Mouse (Mus musculus) urinary bladder, postnatal 10 days (tissue): ENCODE measurements around the gene Hnf1b.

Experiments
- DNase-seq: peaks from one replicate; pipeline ENCODE4 v3.0.0; 2022; ENCODE audit warnings: low spot score

The Hnf1b gene

DNA sequence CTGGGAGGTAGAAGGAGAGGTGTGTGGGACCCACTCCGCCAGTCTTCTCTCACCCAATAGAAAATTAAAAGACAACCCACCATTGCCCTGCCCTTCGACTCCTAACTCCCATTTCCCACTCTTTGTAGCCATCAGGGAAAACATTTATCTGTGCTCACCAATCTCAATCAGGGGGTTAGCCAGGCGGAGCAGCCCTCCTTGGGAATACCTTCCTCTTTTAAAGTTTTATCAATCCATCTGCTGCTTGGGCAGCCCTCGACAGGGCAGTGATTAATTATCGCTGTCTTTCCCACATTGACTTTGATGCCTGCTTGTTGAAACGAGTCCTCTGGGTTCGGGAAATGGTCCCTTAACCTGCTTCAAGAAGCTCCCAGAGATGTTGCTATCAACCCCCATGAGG, 47.7 kb downstream of the Hnf1b start:
- DNase-seq: no peak

DNA sequence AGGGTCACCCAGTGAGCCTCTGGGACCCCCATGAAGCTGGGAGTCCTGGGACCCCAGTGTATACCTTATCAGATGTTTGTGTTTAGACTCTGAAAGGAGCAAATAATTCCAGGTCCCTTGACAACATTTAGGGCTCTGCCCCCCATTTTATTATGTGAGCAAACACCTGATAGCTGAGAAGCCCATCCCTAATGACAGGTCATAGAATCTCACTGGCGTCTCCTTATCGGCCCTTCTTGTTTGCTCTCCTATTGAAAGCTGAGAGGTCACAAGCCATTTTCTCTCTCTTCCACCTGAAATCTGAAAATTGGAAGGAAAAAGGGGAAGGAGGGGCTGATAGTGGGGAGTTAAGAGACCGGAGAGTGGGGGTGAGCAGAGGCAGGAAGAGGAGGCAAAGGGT, 52.9 kb downstream of the Hnf1b start:
- DNase-seq: no peak

DNA sequence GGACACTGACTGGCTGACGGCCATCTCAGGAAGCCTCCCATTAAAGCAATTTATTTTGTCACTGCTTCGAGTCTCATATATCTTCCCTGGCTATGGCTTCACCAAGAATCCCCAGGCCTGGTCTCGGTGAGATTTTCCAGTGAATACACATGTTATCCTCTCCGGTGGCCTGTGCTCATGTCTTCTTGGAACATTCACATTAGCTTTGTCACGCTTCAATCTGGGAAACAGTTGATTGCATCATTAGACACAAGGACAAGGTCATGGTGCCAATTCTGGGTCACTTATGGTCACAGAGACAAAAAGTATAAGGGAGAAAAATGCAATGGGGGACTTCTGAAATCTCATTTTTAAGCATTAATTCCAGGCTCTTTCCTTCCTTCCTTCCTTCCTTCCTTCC, 55.9 kb downstream of the Hnf1b start:
- no peak for DNase-seq

DNA sequence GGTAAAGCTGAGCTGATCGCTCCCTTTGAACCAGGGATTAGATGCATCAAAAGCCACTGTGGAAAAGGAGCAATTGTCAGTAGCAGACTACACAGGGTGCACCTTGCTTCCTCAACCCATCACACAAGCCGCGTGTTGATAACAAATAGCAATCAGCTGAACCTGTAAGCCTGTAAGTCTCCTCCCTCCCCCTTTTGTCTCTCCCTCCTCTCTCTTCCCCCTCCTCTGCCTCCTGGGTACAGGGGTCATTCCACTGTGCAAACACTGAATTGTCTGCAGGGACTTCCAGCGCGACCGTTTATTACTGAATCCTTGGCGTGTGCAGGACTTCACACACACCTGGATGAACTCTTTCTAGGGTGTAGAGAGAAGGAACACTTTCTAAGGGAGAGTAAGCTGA, 58.5 kb downstream of the Hnf1b start:
- no peak for DNase-seq

DNA sequence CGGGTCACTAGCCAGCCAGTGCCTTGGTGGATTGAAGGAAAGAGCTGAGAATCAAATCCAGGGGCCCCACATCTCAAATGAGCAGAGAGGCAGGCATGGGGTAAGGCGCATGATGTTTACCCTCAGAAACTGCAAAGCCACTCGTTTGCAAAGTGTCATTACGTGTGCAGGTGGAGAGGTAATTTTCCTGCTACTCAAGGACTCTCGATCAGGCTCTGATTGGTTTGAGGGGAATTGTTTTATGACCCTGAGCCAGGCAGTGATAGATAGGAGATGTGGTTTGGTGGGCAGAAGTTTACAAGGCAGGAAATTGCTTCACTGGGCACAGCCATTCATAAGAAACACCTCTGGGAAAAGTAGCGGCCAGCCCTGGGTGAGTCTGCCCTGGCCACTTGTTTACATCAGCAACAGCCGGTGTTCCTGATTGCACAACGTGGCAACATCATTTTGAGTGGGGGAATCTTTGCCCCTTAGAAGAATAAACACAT, 64.0 kb downstream of the Hnf1b start:
- no peak for DNase-seq

DNA sequence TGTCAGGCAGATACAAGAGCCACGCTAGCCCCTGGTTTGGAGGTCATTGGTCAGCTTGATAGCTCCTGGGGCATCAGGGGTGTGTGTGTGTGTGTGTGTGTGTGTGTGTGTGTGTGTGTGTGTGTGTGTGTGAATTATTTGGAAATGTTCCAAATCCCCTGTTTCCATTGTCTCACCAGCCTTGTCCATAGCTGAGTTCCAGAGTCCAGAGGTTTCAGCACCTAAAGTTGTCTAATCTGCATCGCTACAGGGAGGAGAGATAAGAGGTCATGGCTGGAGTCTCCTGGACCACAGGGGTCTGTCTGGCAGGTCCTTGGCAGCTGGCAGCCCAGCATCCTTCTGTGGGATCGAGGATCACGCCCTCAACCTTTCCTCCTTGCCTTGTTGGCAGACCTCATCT, 64.6 kb downstream of the Hnf1b start:
- no peak for DNase-seq

DNA sequence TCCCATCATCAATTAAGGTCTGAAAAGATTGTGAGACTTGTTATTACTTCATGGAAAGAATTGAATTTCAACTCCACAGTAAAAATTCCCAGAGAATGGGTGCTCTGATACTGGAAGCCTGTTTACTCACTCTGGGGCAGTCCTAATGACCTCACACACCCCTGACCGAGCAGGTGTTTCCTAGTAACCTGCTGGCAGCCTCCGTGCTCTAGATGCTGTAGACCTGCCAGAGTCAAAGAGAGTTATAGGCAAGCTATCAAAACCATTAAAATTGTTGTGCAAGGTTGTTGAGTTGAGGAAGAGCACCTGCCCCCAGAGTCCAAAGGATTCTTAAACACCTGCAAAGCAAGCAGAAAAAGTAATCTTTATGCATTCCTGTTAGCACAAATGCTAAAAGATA, 72.7 kb downstream of the Hnf1b start:
- DNase-seq: no peak

DNA sequence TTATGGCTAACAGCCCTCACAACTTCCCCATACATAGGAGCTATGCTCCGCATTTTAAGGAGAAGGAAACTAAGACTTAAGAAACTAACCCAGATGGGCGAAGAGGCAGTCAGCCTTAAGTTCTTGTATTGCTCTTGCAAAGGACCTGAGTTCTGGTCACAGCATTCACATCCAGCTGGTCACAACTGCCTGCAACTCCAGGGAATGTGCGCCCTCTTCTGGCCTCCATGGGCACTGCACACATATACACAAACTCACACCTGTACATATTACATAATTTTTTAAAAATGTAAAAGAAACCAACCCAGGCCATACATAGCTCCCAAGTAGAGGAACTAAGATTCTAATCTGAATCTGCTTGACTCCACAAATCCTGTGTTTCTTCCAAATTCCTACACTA, 77.2 kb downstream of the Hnf1b start:
- no peak for DNase-seq

DNA sequence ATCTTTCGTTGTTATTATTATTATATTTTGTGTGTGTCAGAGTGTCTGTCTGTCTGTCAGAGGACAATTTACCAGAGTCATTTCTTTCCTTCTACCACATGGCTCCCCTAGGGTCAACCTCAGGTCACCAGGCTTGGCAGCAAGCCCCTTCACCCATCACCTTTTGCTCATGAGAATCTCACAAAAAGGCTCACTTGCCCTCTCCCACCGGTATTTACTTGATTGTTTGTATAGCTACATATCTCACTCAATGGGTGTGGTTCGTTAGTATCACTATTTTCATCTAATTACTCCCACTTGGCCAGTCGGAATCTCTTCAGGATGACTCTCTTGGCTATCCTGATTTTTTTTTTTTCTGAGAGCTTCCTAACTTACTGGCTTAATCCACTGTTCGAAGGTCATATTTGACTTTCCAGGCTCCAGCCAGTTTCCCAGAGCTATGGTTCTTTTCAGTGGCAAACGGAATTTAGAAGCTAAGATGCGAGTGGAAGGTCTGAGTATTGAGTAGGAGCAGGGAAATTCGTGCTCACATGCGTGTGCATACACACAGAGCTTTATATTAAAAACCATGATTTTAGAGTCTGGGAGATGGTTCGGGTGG, 82.7 kb downstream of the Hnf1b start:
- DNase-seq: no peak

DNA sequence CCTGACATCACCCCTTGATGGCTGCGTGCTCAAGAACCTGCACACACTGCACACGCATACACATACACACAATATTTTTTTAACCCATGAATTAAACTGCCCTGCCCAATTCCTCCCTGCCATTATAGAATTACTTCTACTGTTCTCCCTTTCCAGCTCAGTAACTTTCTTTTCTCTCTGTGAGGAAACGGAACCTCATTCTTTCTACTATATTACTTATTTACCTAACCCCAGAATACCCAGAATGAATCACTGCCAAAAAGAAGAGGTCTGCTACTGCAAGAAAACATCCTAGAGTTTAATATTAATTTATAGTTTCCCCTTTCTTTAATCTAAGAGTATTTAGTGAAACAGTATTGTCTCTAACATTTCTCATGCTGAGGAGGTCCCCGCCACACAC, 83.5 kb downstream of the Hnf1b start:
- no peak for DNase-seq

DNA sequence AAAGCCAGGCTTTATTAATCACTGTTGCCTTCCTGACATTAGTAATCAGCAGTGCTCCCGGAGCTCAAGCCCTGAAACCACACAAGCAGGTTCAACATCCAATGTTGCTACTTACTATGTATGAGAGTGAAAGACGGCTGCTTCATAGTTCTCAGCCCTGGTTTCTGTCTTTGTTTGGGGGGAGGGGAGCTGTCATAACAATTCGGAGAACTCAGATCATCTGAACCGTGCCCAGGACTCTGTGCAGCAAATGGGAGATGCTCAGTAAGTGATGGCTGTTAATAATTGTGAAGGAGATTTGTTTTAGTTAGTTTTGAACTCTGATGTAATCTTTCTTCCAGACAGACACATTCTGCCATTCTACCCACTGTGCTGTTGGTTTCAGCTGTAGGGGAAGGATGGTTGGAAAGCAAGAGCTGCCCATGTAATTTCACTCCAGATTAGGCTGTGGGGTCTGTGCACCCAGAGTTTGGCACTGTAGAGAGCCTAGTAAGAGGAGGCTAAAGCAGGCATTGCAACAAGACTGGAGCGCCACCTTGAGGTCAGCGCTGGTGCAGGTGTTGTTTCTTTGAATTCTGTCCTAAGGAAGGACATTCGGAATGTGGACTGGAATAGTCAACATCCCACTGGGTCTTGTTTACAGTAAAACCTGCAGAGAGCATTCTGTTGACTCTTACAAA, 86.3 kb downstream of the Hnf1b start:
- peak; percentile 28 for DNase-seq

DNA sequence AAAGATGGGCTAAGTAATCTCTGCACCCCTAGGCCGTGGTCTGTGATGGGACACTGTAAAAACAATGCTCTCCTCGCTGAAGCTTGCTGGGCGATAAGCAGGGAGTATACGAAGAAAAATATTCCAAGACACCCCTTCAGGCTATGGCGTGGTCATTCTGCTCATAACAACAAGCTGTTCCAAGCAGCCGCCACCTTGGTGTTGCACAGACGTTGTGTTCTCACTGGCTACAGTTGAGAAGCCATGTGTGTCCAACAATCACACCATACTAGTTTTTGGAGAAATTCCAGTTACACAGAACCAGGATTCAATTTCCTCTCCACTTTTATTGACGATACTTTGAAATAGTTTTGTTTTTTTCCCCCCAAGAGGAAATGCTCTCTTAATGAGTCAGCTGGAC, 88.7 kb downstream of the Hnf1b start:
- no peak for DNase-seq

DNA sequence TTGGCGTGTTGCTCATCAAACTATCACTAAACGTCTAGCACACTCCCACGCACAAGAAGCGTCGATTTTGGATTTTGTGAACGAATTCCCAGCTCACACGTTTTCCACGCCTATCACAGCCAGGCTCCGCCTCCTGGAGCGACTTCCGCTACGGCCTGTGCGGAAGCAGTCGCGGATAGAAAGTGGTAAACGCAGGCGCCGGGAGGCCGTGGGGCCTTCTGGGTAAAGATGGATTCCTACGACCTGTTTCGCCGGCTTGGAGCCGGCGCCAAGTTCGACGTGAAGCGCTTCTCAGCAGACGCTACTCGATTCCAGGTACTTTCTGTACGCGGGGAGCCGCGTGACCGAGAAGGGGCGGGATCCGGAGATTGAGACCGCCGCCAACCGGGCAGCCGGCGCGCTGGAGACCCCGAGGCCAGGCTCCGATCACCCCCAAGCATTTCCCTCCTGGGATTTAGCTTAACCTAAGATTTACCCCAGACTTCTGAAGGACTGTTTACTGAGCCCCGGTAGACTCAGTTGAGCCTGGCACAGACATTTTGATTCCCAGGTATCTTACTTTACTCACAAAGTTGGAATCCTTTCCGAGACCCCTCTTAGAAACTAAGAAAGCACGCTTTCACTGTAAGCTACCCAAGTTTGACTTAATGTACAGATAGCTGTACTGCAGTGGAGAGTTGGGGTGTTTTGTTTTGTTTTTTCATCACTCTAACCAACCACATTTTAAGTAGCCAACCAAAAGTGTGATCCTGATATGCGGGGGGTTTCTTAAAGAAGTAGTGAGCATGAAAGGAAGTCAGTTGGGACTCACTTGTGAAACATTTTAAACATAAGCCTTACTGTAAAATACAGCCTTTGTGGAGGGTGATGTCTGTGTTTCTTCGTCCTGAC, 92.3 kb downstream of the Hnf1b start, which contains the start of gene Ddx52:
Ddx52 (plus strand) TSS at position 113 of the 891 bp plus-strand sequence.
- peak; percentile 43 for DNase-seq
